Mouse (Mus musculus): ENCODE measurements at regions not wholly inside any gene's neighbourhood (a gene's known extent, or its start where the extent isn't known, plus 50 kb on each side); places are given as distances from the start of the nearest gene placed in this dataset.
A peak's percentile ranks its signal among the peaks of the same experiment; 100 is the strongest.

DNA sequence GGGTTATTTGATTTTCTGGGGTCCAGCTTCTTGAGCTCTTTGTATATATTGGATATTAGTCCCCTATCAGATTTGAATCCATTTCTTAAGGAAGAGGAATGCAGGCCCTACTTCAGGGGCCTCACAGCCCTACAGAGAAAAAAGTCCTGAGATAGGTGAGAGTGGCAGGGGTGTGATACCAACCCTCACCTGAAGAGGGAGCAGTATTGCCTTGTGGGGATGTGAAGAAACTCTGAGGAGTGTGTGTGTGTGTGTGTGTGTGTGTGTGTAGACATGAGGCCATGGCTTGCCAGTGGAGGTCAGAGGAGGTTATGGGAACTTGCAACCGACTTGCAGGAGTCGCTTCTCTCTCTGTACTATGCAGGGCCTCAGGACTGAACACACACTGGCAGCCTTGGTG is 141.2 kb downstream of the Tex29 start:
- TF ChIP-seq BHLHE40 (IDR thresholded peaks at IDR 0.05; ENCODE audit: low read depth, low read length) = no peak
- TF ChIP-seq ZKSCAN1 (IDR thresholded peaks at IDR 0.05; ENCODE audit: borderline replicate concordance, low read depth, low read length) = no peak
- no peak for TF ChIP-seq MAFK (IDR thresholded peaks at IDR 0.05; ENCODE audit: insufficient replicate concordance, low read length)
- TF ChIP-seq POLR2A (IDR thresholded peaks at IDR 0.05; ENCODE audit: low read depth, low read length) = no peak
- TF ChIP-seq CTCF (conservative IDR thresholded peaks at IDR 0.05 in 1 of 2, IDR thresholded peaks at IDR 0.05 in 1 of 2; ENCODE audit: low read depth in 2 of 2, low read length in 2 of 2) = peak; percentile 59 to 79
